ENCODE assay signal across 18 mouse cellular contexts in the genomic region with DNA sequence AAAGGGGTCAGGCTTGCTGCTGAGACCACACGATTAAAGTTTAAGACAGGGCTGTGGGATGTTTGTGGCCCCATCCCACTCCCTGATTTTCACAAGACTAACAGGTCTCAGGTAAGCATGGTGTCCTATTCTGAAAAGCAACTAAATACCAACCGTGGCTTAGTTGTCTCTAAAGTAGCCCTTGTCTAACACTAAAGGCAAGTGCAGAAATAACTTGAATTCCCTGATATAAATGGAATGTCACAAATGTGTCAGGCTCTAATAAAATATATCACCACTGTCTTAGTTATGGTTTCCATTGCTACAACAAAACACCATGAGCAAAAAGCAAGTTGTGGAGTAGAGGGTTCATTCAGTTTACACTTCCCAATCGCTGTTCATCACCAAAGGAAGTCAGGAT. TPM values are rescaled to one million over a fixed set of nuclear protein-coding genes. Genes with fewer than 3 reads are reported as not detected.
DNase-seq lines count a peak whose midpoint lies in the region; ATAC-seq and TF ChIP-seq lines count a peak whose summit lies in the region.
"Had no signal": no experiment of that assay in that cellular context is flagged by ENCODE, and none has a peak within 500 bp of the region (broad histone marks: within the 10 kb centered on the region; RNA-seq: fewer than 3 reads in every experiment).

No protein-coding gene starts in this region.

- H3K27ac ChIP-seq in heart, embryonic 12.5 days (ENCODE audit: poor library complexity, severe bottlenecking): 0 out of 2 replicates have a peak overlapping the region, but pooled peaks have one; percentile 92
- H3K27ac ChIP-seq in hindbrain, embryonic 16.5 days (ENCODE audit: low read depth, low read length): 0 out of 2 replicates have a peak overlapping the region, but pooled peaks have one; percentile 6
- H3K27ac ChIP-seq in hindbrain, embryonic 11.5 days (ENCODE audit: low read depth, low read length): no peak overlapping the region
- peak overlapping the region; percentile 91; the same call in 1 of the 2 replicates for H3K27ac ChIP-seq in midbrain, postnatal 0 days (ENCODE audit: low read depth, low read length)
- H3K27ac ChIP-seq in midbrain, embryonic 13.5 days: no peak overlapping the region
- H3K27ac ChIP-seq in stomach, embryonic 15.5 days: peak overlapping the region; percentile 92; the same call in 1 of the 2 replicates
- H3K27ac ChIP-seq: macrophage had no signal

- WGBS in heart, embryonic 12.5 days: 59% methylated on average over 3 of the region's 3 CpGs
- 81% methylated on average over 3 of the region's 3 CpGs for WGBS in hindbrain, embryonic 16.5 days
- WGBS in hindbrain, embryonic 11.5 days: 79% methylated on average over 3 of the region's 3 CpGs
- 83% methylated on average over 3 of the region's 3 CpGs for WGBS in midbrain, postnatal 0 days
- WGBS in midbrain, embryonic 13.5 days: 84% methylated on average over 3 of the region's 3 CpGs
- 64% methylated on average over 3 of the region's 3 CpGs for WGBS in stomach, embryonic 15.5 days

- H3K4me2 ChIP-seq in heart, embryonic 12.5 days: no peak overlapping the region
- H3K4me2 ChIP-seq in hindbrain, embryonic 16.5 days (ENCODE audit: low read length): no peak overlapping the region
- no peak overlapping the region for H3K4me2 ChIP-seq in hindbrain, embryonic 11.5 days (replicated peaks; ENCODE audit: low read depth, low read length)
- no peak overlapping the region for H3K4me2 ChIP-seq in midbrain, postnatal 0 days (ENCODE audit: low read depth, low read length, poor library complexity, severe bottlenecking)
- H3K4me2 ChIP-seq in midbrain, embryonic 13.5 days (replicated peaks): no peak overlapping the region
- no peak overlapping the region for H3K4me2 ChIP-seq in stomach, embryonic 15.5 days

- DNase-seq in heart, postnatal 36 days: no peak
- no peak for DNase-seq in hindbrain, embryonic 11.5 days (ENCODE audit: low spot score)
- DNase-seq in midbrain, postnatal 0 days (ENCODE audit: low spot score): no peak
- DNase-seq in ovary, postnatal 14 days (ENCODE audit: low spot score): no peak
- DNase-seq: adrenal gland, postnatal 10 days; cerebellum, adult 11 months; cerebellum, postnatal 25 days; gastrocnemius, postnatal 10 days; kidney, adult 11 months; liver; lung, adult 2 months; thymus, postnatal 25 days had no signal

- no peaks in the 10 kb centered on the region for H3K36me3 ChIP-seq in heart, embryonic 12.5 days
- no peaks in the 10 kb centered on the region for H3K36me3 ChIP-seq in hindbrain, embryonic 16.5 days (ENCODE audit: control insufficient read depth, insufficient read depth, low read length)
- no peaks in the 10 kb centered on the region for H3K36me3 ChIP-seq in hindbrain, embryonic 11.5 days (ENCODE audit: control insufficient read depth, insufficient read depth, low read length)
- no peaks in the 10 kb centered on the region for H3K36me3 ChIP-seq in midbrain, postnatal 0 days (ENCODE audit: insufficient read depth, low read length)
- H3K36me3 ChIP-seq in midbrain, embryonic 13.5 days: no peaks in the 10 kb centered on the region
- no peaks in the 10 kb centered on the region for H3K36me3 ChIP-seq in stomach, embryonic 15.5 days
- H3K36me3 ChIP-seq: midbrain, embryonic 12.5 days had no signal

- TF ChIP-seq CTCF in midbrain, postnatal 0 days (IDR thresholded peaks at IDR 0.05): no peak

- no peak overlapping the region for H3K9ac ChIP-seq in heart, embryonic 12.5 days
- H3K9ac ChIP-seq in hindbrain, embryonic 16.5 days (ENCODE audit: low read depth, low read length): no peak overlapping the region
- no peak overlapping the region for H3K9ac ChIP-seq in hindbrain, embryonic 11.5 days (ENCODE audit: low read depth, low read length)
- H3K9ac ChIP-seq in midbrain, postnatal 0 days (replicated peaks; ENCODE audit: low read length, poor library complexity, severe bottlenecking): no peak overlapping the region
- no peak overlapping the region for H3K9ac ChIP-seq in midbrain, embryonic 13.5 days (replicated peaks)
- no peak overlapping the region for H3K9ac ChIP-seq in stomach, embryonic 15.5 days

- no peak for ATAC-seq in heart, embryonic 12.5 days (ENCODE audit: insufficient number of reproducible peaks, low FRiP score)
- no peak for ATAC-seq in hindbrain, embryonic 16.5 days
- ATAC-seq in hindbrain, embryonic 11.5 days (ENCODE audit: low FRiP score): no peak
- ATAC-seq in midbrain, postnatal 0 days (ENCODE audit: low FRiP score): no peak
- no peak for ATAC-seq in midbrain, embryonic 13.5 days
- no peak for ATAC-seq in stomach, embryonic 15.5 days (ENCODE audit: insufficient read depth, low FRiP score, low read depth)

- H3K9me3 ChIP-seq in heart, embryonic 12.5 days (replicated peaks): no peaks in the 10 kb centered on the region
- H3K9me3 ChIP-seq in hindbrain, embryonic 16.5 days (ENCODE audit: control insufficient read depth, low read length): no peaks in the 10 kb centered on the region
- no peaks in the 10 kb centered on the region for H3K9me3 ChIP-seq in hindbrain, embryonic 11.5 days (ENCODE audit: control insufficient read depth, low read length)
- H3K9me3 ChIP-seq in midbrain, postnatal 0 days (ENCODE audit: low read length): no peaks in the 10 kb centered on the region
- no peaks in the 10 kb centered on the region for H3K9me3 ChIP-seq in midbrain, embryonic 13.5 days
- H3K9me3 ChIP-seq in stomach, embryonic 15.5 days: no peaks in the 10 kb centered on the region
- H3K9me3 ChIP-seq: midbrain, embryonic 12.5 days had no signal

- intact Hi-C loops in heart, postnatal 36 days (cut with DNase I): no loop called here

- H3K4me1 ChIP-seq in heart, embryonic 12.5 days (replicated peaks): peaks cover 24% of the 10 kb centered on the region
- peaks cover 34% of the 10 kb centered on the region for H3K4me1 ChIP-seq in hindbrain, embryonic 16.5 days (ENCODE audit: control insufficient read depth, insufficient read depth, low read depth, low read length)
- H3K4me1 ChIP-seq in hindbrain, embryonic 11.5 days (replicated peaks; ENCODE audit: control insufficient read depth, insufficient read depth, low read length): peaks cover 5% of the 10 kb centered on the region; the same call in 1 of the 2 replicates
- H3K4me1 ChIP-seq in midbrain, postnatal 0 days (ENCODE audit: insufficient read depth, low read length): peaks cover 21% of the 10 kb centered on the region; the same call in 1 of the 2 replicates
- peaks cover 33% of the 10 kb centered on the region for H3K4me1 ChIP-seq in midbrain, embryonic 13.5 days (replicated peaks)
- H3K4me1 ChIP-seq in stomach, embryonic 15.5 days: peaks cover 26% of the 10 kb centered on the region

- H3K27me3 ChIP-seq in heart, embryonic 12.5 days (replicated peaks): no peaks in the 10 kb centered on the region
- no peaks in the 10 kb centered on the region for H3K27me3 ChIP-seq in hindbrain, embryonic 16.5 days (replicated peaks; ENCODE audit: control insufficient read depth, insufficient read depth, low read length)
- no peaks in the 10 kb centered on the region for H3K27me3 ChIP-seq in hindbrain, embryonic 11.5 days (ENCODE audit: control insufficient read depth, insufficient read depth, low read length)
- no peaks in the 10 kb centered on the region for H3K27me3 ChIP-seq in midbrain, postnatal 0 days (ENCODE audit: insufficient read depth, low read length)
- H3K27me3 ChIP-seq in midbrain, embryonic 13.5 days: no peaks in the 10 kb centered on the region
- no peaks in the 10 kb centered on the region for H3K27me3 ChIP-seq in stomach, embryonic 15.5 days (replicated peaks)
- H3K27me3 ChIP-seq: midbrain, embryonic 12.5 days had no signal

- no peak overlapping the region for H3K4me3 ChIP-seq in heart, embryonic 12.5 days
- H3K4me3 ChIP-seq in hindbrain, embryonic 16.5 days (ENCODE audit: low read length): no peak overlapping the region
- no peak overlapping the region for H3K4me3 ChIP-seq in hindbrain, embryonic 11.5 days (ENCODE audit: low read depth, low read length)
- no peak overlapping the region for H3K4me3 ChIP-seq in midbrain, postnatal 0 days (ENCODE audit: low read depth, low read length)
- H3K4me3 ChIP-seq in midbrain, embryonic 13.5 days (replicated peaks): no peak overlapping the region
- H3K4me3 ChIP-seq in stomach, embryonic 15.5 days (replicated peaks): no peak overlapping the region

RNA-seq across cellular contexts. Expression of a gene that starts 1.2 kb away (rescaled TPM):
- 49.1 and 52.5 TPM in 2 replicates for polyA plus RNA-seq in heart, embryonic 12.5 days (2016; fragmentation: Nextera tagmentation; extraction: Ambion mirVana)
- total RNA-seq in heart, postnatal 36 days (2021): 10 to 100 TPM; 68.7 to 73.6 TPM
- polyA plus RNA-seq in hindbrain, embryonic 16.5 days (2015; fragmentation: Nextera tagmentation; extraction: Ambion mirVana): 17.0 and 23.2 TPM in 2 replicates
- 19.6 and 22.6 TPM in 2 replicates for polyA plus RNA-seq in hindbrain, embryonic 11.5 days (2014; fragmentation: Nextera tagmentation; extraction: Ambion mirVana)
- total RNA-seq in midbrain, postnatal 0 days (2014; rRNA removed): 87.6 and 88.0 TPM in 2 replicates
- polyA plus RNA-seq in midbrain, postnatal 0 days (2015; fragmentation: Nextera tagmentation; extraction: Ambion mirVana): 30.1 and 31.4 TPM in 2 replicates
- 15.7 and 18.1 TPM in 2 replicates for polyA plus RNA-seq in midbrain, embryonic 13.5 days (2015; fragmentation: Nextera tagmentation; extraction: Ambion mirVana)
- polyA plus RNA-seq in stomach, embryonic 15.5 days (2015; fragmentation: Nextera tagmentation; extraction: Ambion mirVana): 25.1 and 26.5 TPM in 2 replicates

RNA-seq across cellular contexts. Expression of a gene that starts 57.4 kb away (rescaled TPM):
- 42.8 and 43.3 TPM in 2 replicates for polyA plus RNA-seq in heart, embryonic 12.5 days (2016; fragmentation: Nextera tagmentation; extraction: Ambion mirVana)
- 10 to 100 TPM; 16.7 to 17.4 TPM for total RNA-seq in heart, postnatal 36 days (2021)
- polyA plus RNA-seq in hindbrain, embryonic 16.5 days (2015; fragmentation: Nextera tagmentation; extraction: Ambion mirVana): 61.6 and 62.4 TPM in 2 replicates
- polyA plus RNA-seq in hindbrain, embryonic 11.5 days (2014; fragmentation: Nextera tagmentation; extraction: Ambion mirVana): 59.0 and 59.1 TPM in 2 replicates
- 64.8 and 76.5 TPM in 2 replicates for total RNA-seq in midbrain, postnatal 0 days (2014; rRNA removed)
- polyA plus RNA-seq in midbrain, postnatal 0 days (2015; fragmentation: Nextera tagmentation; extraction: Ambion mirVana): 64.0 and 66.5 TPM in 2 replicates
- 55.0 and 60.2 TPM in 2 replicates for polyA plus RNA-seq in midbrain, embryonic 13.5 days (2015; fragmentation: Nextera tagmentation; extraction: Ambion mirVana)
- polyA plus RNA-seq in stomach, embryonic 15.5 days (2015; fragmentation: Nextera tagmentation; extraction: Ambion mirVana): 45.9 and 49.4 TPM in 2 replicates

RNA-seq across cellular contexts. Expression of a gene that starts 57.5 kb away (rescaled TPM):
- 20.2 and 21.3 TPM in 2 replicates for polyA plus RNA-seq in heart, embryonic 12.5 days (2016; fragmentation: Nextera tagmentation; extraction: Ambion mirVana)
- total RNA-seq in heart, postnatal 36 days (2021): 1 to 10 TPM; 3.6 to 5.6 TPM
- 32.1 and 33.6 TPM in 2 replicates for polyA plus RNA-seq in hindbrain, embryonic 16.5 days (2015; fragmentation: Nextera tagmentation; extraction: Ambion mirVana)
- polyA plus RNA-seq in hindbrain, embryonic 11.5 days (2014; fragmentation: Nextera tagmentation; extraction: Ambion mirVana): 32.2 and 34.0 TPM in 2 replicates
- 22.5 and 25.4 TPM in 2 replicates for total RNA-seq in midbrain, postnatal 0 days (2014; rRNA removed)
- 35.2 and 35.7 TPM in 2 replicates for polyA plus RNA-seq in midbrain, postnatal 0 days (2015; fragmentation: Nextera tagmentation; extraction: Ambion mirVana)
- 32.6 and 33.3 TPM in 2 replicates for polyA plus RNA-seq in midbrain, embryonic 13.5 days (2015; fragmentation: Nextera tagmentation; extraction: Ambion mirVana)
- polyA plus RNA-seq in stomach, embryonic 15.5 days (2015; fragmentation: Nextera tagmentation; extraction: Ambion mirVana): 22.5 and 24.3 TPM in 2 replicates

Comparison
In these comparisons a context has a peak if more than half of its experiments do, and no peak if none do; other contexts are left out.
1. H3K27ac ChIP-seq: peak in heart, embryonic 12.5 days (single experiment), hindbrain, embryonic 16.5 days (single experiment), midbrain, postnatal 0 days (single experiment) and stomach, embryonic 15.5 days (single experiment); none in hindbrain, embryonic 11.5 days (single experiment) and midbrain, embryonic 13.5 days (single experiment).